Comparison of ENCODE assay signal across 27 mouse cellular contexts in the genomic region with DNA sequence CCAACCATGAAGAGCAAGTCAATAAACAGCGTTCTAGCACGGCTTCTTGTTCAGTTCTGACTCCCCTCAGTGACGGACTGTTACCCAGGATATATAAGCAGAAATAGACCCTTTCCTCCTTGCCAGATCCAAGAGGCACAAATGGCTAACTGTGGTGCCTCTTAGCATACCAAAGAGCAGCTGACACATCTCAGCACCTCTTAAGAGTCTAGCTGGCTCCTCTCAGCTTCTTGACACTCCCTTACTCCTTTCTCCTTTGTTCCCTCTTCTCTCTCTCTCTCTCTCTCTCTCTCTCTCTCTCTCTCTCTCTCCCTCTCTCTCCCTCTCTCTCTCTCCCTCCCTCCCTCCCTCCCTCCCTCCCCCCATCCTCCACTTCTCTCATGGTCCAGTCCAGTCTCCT. TPM values are rescaled to one million over a fixed set of nuclear protein-coding genes. Genes with fewer than 3 reads are reported as not detected.
A peak's percentile ranks its signal among the peaks of the same experiment; 100 is the strongest.
DNase-seq lines count a peak whose midpoint lies in the region; ATAC-seq and TF ChIP-seq lines count a peak whose summit lies in the region.
"Had no signal": no experiment of that assay in that cellular context is flagged by ENCODE, and none has a peak within 500 bp of the region (broad histone marks: within the 10 kb centered on the region; RNA-seq: fewer than 3 reads in every experiment).

No protein-coding gene starts in this region.

- WGBS in heart, embryonic 10.5 days, result 53% methylated on average over 3 of the region's 3 CpGs
- WGBS in heart, adult 2 months, result 62% methylated on average over 3 of the region's 3 CpGs
- WGBS in kidney, postnatal 0 days, result 11% methylated on average over 3 of the region's 3 CpGs
- WGBS in lung, postnatal 0 days, result 40% methylated on average over 3 of the region's 3 CpGs

- TF ChIP-seq CTCF in heart, adult 2 months (IDR thresholded peaks at IDR 0.05), result no peak
- TF ChIP-seq CTCF in kidney, postnatal 0 days (IDR thresholded peaks at IDR 0.05; ENCODE audit: low read depth), result no peak
- no peak for TF ChIP-seq CTCF in lung, postnatal 0 days (IDR thresholded peaks at IDR 0.05)

- TF ChIP-seq POLR2A in heart, adult 2 months (IDR thresholded peaks at IDR 0.05; ENCODE audit: insufficient read depth, low read depth, low read length), result no peak

- H3K9ac ChIP-seq in heart, adult 2 months (ENCODE audit: low read depth, low read length), result no peak overlapping the region
- H3K9ac ChIP-seq in kidney, postnatal 0 days (ENCODE audit: low read depth, low read length), result no peak overlapping the region
- H3K9ac ChIP-seq in lung, postnatal 0 days (replicated peaks; ENCODE audit: low read depth), result no peak overlapping the region
- H3K9ac ChIP-seq: embryonic facial prominence, embryonic 13.5 days; forebrain, embryonic 12.5 days; forebrain, embryonic 15.5 days; heart, embryonic 15.5 days; hindbrain, embryonic 14.5 days had no signal

- intact Hi-C loops in heart, adult 2 months (cut with DNase I), result no loop called here

- no peak overlapping the region for H3K4me3 ChIP-seq in heart, embryonic 10.5 days
- no peak overlapping the region for H3K4me3 ChIP-seq in heart, adult 2 months
- no peak overlapping the region for H3K4me3 ChIP-seq in kidney, postnatal 0 days (replicated peaks; ENCODE audit: low read depth, low read length)
- H3K4me3 ChIP-seq in lung, postnatal 0 days (ENCODE audit: low read depth, low read length), result no peak overlapping the region
- H3K4me3 ChIP-seq: embryonic facial prominence, embryonic 10.5 days; embryonic facial prominence, embryonic 13.5 days; erythroblast, embryonic 14.5 days; forebrain, embryonic 12.5 days; forebrain, embryonic 15.5 days; heart, embryonic 15.5 days had no signal

- H3K79me2 ChIP-seq in heart, adult 2 months (replicated peaks; ENCODE audit: control insufficient read depth, insufficient read depth, low read length), result no peaks in the 10 kb centered on the region

- peak overlapping the region; percentile 0; the same call in 1 of the 2 replicates for H3K27ac ChIP-seq in heart, embryonic 10.5 days
- no peak overlapping the region for H3K27ac ChIP-seq in heart, adult 2 months
- no peak overlapping the region for H3K27ac ChIP-seq in kidney, postnatal 0 days
- H3K27ac ChIP-seq in lung, postnatal 0 days (ENCODE audit: low read length), result peak overlapping the region; percentile 59; the same call in 1 of the 2 replicates
- H3K27ac ChIP-seq: embryonic facial prominence, embryonic 10.5 days; embryonic facial prominence, embryonic 13.5 days; forebrain, embryonic 12.5 days; forebrain, embryonic 15.5 days; heart, embryonic 15.5 days; hindbrain, embryonic 14.5 days; hindbrain, postnatal 0 days had no signal

- H3K9me3 ChIP-seq in heart, embryonic 10.5 days, result no peaks in the 10 kb centered on the region
- H3K9me3 ChIP-seq in kidney, postnatal 0 days (replicated peaks; ENCODE audit: low read length), result no peaks in the 10 kb centered on the region
- H3K9me3 ChIP-seq in lung, postnatal 0 days (ENCODE audit: low read length), result no peaks in the 10 kb centered on the region
- H3K9me3 ChIP-seq: embryonic facial prominence, embryonic 10.5 days; embryonic facial prominence, embryonic 13.5 days; forebrain, embryonic 12.5 days; forebrain, embryonic 15.5 days; heart, embryonic 15.5 days had no signal

- TF ChIP-seq EP300 in heart, adult 2 months (IDR thresholded peaks at IDR 0.05; ENCODE audit: insufficient read depth, low read depth, low read length), result no peak
- peak; percentile 23; the same call in 1 of the 2 replicates for TF ChIP-seq EP300 in lung, postnatal 0 days (IDR thresholded peaks at IDR 0.05)

- DNase-seq in heart, embryonic 10.5 days (ENCODE audit: low spot score), result no peak
- no peak for DNase-seq in heart, adult 2 months
- peak; percentile 6 for DNase-seq in kidney, postnatal 0 days (ENCODE audit: low spot score)
- no peak for DNase-seq in kidney, adult 11 months
- DNase-seq in lung, postnatal 0 days (ENCODE audit: low spot score), result peak; percentile 81
- no peak for DNase-seq in lung, postnatal 25 days (ENCODE audit: low spot score)
- DNase-seq: adrenal gland, adult 8-10 months; adrenal gland, postnatal 25 days; cerebellum, adult 11-12 months; cerebellum, adult 8-10 months; cerebellum, postnatal 10 days; cerebellum, postnatal 36 days; embryo, embryonic 11 days; gastrocnemius, postnatal 25 days; heart, adult 18-20 months; heart, postnatal 10 days; heart, postnatal 4 days had no signal

- H3K27me3 ChIP-seq in heart, embryonic 10.5 days (ENCODE audit: insufficient read depth, poor library complexity, severe bottlenecking), result no peaks in the 10 kb centered on the region
- no peaks in the 10 kb centered on the region for H3K27me3 ChIP-seq in heart, adult 2 months (ENCODE audit: control insufficient read depth, insufficient read depth, low read length)
- no peaks in the 10 kb centered on the region for H3K27me3 ChIP-seq in kidney, postnatal 0 days (ENCODE audit: insufficient read depth, low read length)
- H3K27me3 ChIP-seq in lung, postnatal 0 days (replicated peaks; ENCODE audit: insufficient read depth, low read length), result no peaks in the 10 kb centered on the region
- H3K27me3 ChIP-seq: embryonic facial prominence, embryonic 13.5 days; forebrain, embryonic 12.5 days; forebrain, embryonic 15.5 days; heart, embryonic 15.5 days had no signal

- no peak overlapping the region for H3K4me2 ChIP-seq in kidney, postnatal 0 days (ENCODE audit: low read length)
- no peak overlapping the region for H3K4me2 ChIP-seq in lung, postnatal 0 days (replicated peaks; ENCODE audit: low read depth, low read length)
- H3K4me2 ChIP-seq: embryonic facial prominence, embryonic 13.5 days; forebrain, embryonic 12.5 days; forebrain, embryonic 15.5 days; heart, embryonic 11.5 days; heart, embryonic 15.5 days; hindbrain, embryonic 14.5 days had no signal

- peaks cover 9% of the 10 kb centered on the region; the same call in 1 of the 2 replicates for H3K4me1 ChIP-seq in heart, embryonic 10.5 days
- no peaks in the 10 kb centered on the region for H3K4me1 ChIP-seq in heart, adult 2 months (ENCODE audit: control insufficient read depth, insufficient read depth, low read length)
- 0 out of 2 replicates have a peak, but pooled peaks cover 8% of the 10 kb centered on the region for H3K4me1 ChIP-seq in kidney, postnatal 0 days (replicated peaks; ENCODE audit: insufficient read depth, low read length)
- H3K4me1 ChIP-seq in lung, postnatal 0 days (ENCODE audit: insufficient read depth, low read depth, low read length), result no peaks in the 10 kb centered on the region; the same call in 1 of the 2 replicates
- H3K4me1 ChIP-seq: forebrain, embryonic 15.5 days had no signal

- no peaks in the 10 kb centered on the region for H3K36me3 ChIP-seq in heart, embryonic 10.5 days
- no peaks in the 10 kb centered on the region for H3K36me3 ChIP-seq in heart, adult 2 months (ENCODE audit: control insufficient read depth, insufficient read depth, low read length)
- H3K36me3 ChIP-seq in kidney, postnatal 0 days (ENCODE audit: insufficient read depth, low read length), result no peaks in the 10 kb centered on the region
- H3K36me3 ChIP-seq in lung, postnatal 0 days (ENCODE audit: insufficient read depth, low read length), result no peaks in the 10 kb centered on the region
- H3K36me3 ChIP-seq: embryonic facial prominence, embryonic 10.5 days; embryonic facial prominence, embryonic 13.5 days; forebrain, embryonic 12.5 days; forebrain, embryonic 15.5 days; heart, embryonic 15.5 days had no signal

- no peak for ATAC-seq in kidney, postnatal 0 days (replicated peaks; ENCODE audit: low FRiP score, low read depth)
- ATAC-seq in lung, postnatal 0 days, result peak; percentile 89
- ATAC-seq: activated CD4-positive, CD25-positive, alpha-beta regulatory T cell, adult 4 months; forebrain, embryonic 15.5 days; hindbrain, postnatal 0 days had no signal

RNA-seq across cellular contexts. Expression of a gene that starts 11.7 kb away (rescaled TPM):
- polyA plus RNA-seq in heart, embryonic 10.5 days (2016; fragmentation: Nextera tagmentation; extraction: Ambion mirVana), result 77.3 and 80.5 TPM in 2 replicates
- 10 to 100 TPM; 28.3 to 31.4 TPM for total RNA-seq in heart, adult 2 months (2021)
- 59.6 and 66.7 TPM in 2 replicates for polyA plus RNA-seq in heart, adult 2 months (2012; rRNA removed)
- polyA plus RNA-seq in kidney, postnatal 0 days (2015; fragmentation: Nextera tagmentation; extraction: Ambion mirVana), result 55.9 and 57.8 TPM in 2 replicates
- polyA plus RNA-seq in lung, postnatal 0 days (2015; fragmentation: Nextera tagmentation; extraction: Ambion mirVana), result 45.3 and 48.4 TPM in 2 replicates

RNA-seq across cellular contexts. Expression of a gene that starts 23.8 kb away (rescaled TPM):
- 25.5 and 28.6 TPM in 2 replicates for polyA plus RNA-seq in heart, embryonic 10.5 days (2016; fragmentation: Nextera tagmentation; extraction: Ambion mirVana)
- total RNA-seq in heart, adult 2 months (2021), result 10 to 100 TPM; 11.4 to 13.4 TPM
- polyA plus RNA-seq in heart, adult 2 months (2012; rRNA removed), result 15.6 and 20.0 TPM in 2 replicates
- 20.7 and 21.1 TPM in 2 replicates for polyA plus RNA-seq in kidney, postnatal 0 days (2015; fragmentation: Nextera tagmentation; extraction: Ambion mirVana)
- polyA plus RNA-seq in lung, postnatal 0 days (2015; fragmentation: Nextera tagmentation; extraction: Ambion mirVana), result 17.0 and 19.1 TPM in 2 replicates

RNA-seq across cellular contexts. Expression of a gene that starts 41.1 kb away (rescaled TPM):
- 86.5 and 91.3 TPM in 2 replicates for polyA plus RNA-seq in heart, embryonic 10.5 days (2016; fragmentation: Nextera tagmentation; extraction: Ambion mirVana)
- 10 to 100 TPM; 71.1 to 79.3 TPM for total RNA-seq in heart, adult 2 months (2021)
- polyA plus RNA-seq in heart, adult 2 months (2012; rRNA removed), result 56.5 and 56.7 TPM in 2 replicates
- 83.5 and 90.1 TPM in 2 replicates for polyA plus RNA-seq in kidney, postnatal 0 days (2015; fragmentation: Nextera tagmentation; extraction: Ambion mirVana)
- polyA plus RNA-seq in lung, postnatal 0 days (2015; fragmentation: Nextera tagmentation; extraction: Ambion mirVana), result 97.1 and 106 TPM in 2 replicates

Comparison
In these comparisons a context has a peak if more than half of its experiments do, and no peak if none do; other contexts are left out.
1. DNase-seq: peak in kidney, postnatal 0 days (single experiment) and lung, postnatal 0 days (single experiment); none in heart, embryonic 10.5 days (single experiment), heart, adult 2 months (0 of 2), kidney, adult 11 months (single experiment) and lung, postnatal 25 days (single experiment).
2. H3K27ac ChIP-seq: peak in heart, embryonic 10.5 days (single experiment) and lung, postnatal 0 days (single experiment); none in heart, adult 2 months (single experiment) and kidney, postnatal 0 days (single experiment).